Mouse (Mus musculus): Measurements from ENCODE around the gene Cyfip1. TPM values are rescaled to one million over a fixed set of nuclear protein-coding genes. Genes with fewer than 3 reads are reported as not detected.

Gene Cyfip1
- total and polyA plus RNA-seq, 3 experiments, result 17.2 to 36.1 (median 33.8) TPM

GRCm38 (mm10) chr7:55858836-55859517 lies 17.4 kb downstream of the Cyfip1 start:
- WGBS, result 68% methylated on average over 3 of the region's 3 CpGs
- H3K9ac ChIP-seq (ENCODE audit: low read depth, low read length), result no peak overlapping the region
- H3K4me1 ChIP-seq (ENCODE audit: control insufficient read depth, insufficient read depth, low read length), result peaks cover 13% of the 10 kb centered on the region
- H3K4me3 ChIP-seq, result no peak overlapping the region
- intact Hi-C loops (cut with DNase I), result no loop called here
- H3K27ac ChIP-seq, result no peak overlapping the region
- H3K27me3 ChIP-seq (ENCODE audit: control insufficient read depth, insufficient read depth, low read length), result no peaks in the 10 kb centered on the region
- H3K36me3 ChIP-seq (ENCODE audit: control insufficient read depth, insufficient read depth, low read length), result peaks cover 7% of the 10 kb centered on the region
- H3K79me2 ChIP-seq (replicated peaks; ENCODE audit: control insufficient read depth, insufficient read depth, low read length), result peaks cover 29% of the 10 kb centered on the region
- no peak for TF ChIP-seq EP300 (IDR thresholded peaks at IDR 0.05; ENCODE audit: insufficient read depth, low read depth, low read length)
- TF ChIP-seq CTCF (IDR thresholded peaks at IDR 0.05), result no peak
- TF ChIP-seq POLR2A (IDR thresholded peaks at IDR 0.05; ENCODE audit: insufficient read depth, low read depth, low read length), result no peak
- no peak for DNase-seq

- Histone ChIP-seq H3K27me3 (ENCODE audit: control insufficient read depth, insufficient read depth, low read length) (no peaks in the 10 kb centered on the region), H3K4me3 (no peak overlapping the region), H3K79me2 (replicated peaks; ENCODE audit: control insufficient read depth, insufficient read depth, low read length) (peaks cover 28% of the 10 kb centered on the region), H3K9ac (ENCODE audit: low read depth, low read length) (no peak overlapping the region), H3K27ac (no peak overlapping the region), H3K4me1 (ENCODE audit: control insufficient read depth, insufficient read depth, low read length) (peaks cover 11% of the 10 kb centered on the region), H3K36me3 (ENCODE audit: control insufficient read depth, insufficient read depth, low read length) (peaks cover 7% of the 10 kb centered on the region)
- DNase-seq, result no peak
- WGBS, result 85% methylated on average over 2 of the region's 2 CpGs
- TF ChIP-seq EP300 (IDR thresholded peaks at IDR 0.05; ENCODE audit: insufficient read depth, low read depth, low read length) (no peak), POLR2A (IDR thresholded peaks at IDR 0.05; ENCODE audit: insufficient read depth, low read depth, low read length) (no peak), CTCF (IDR thresholded peaks at IDR 0.05) (no peak)
- intact Hi-C loops (cut with DNase I), result no loop called here
These were observed 17.9 kb downstream of the Cyfip1 start for GRCm38 (mm10) chr7:55859518-55859872.

- intact Hi-C loops (cut with DNase I), result no loop called here
- DNase-seq, result no peak
- WGBS, result 68% methylated on average over 6 of the region's 6 CpGs
- TF ChIP-seq EP300 (IDR thresholded peaks at IDR 0.05; ENCODE audit: insufficient read depth, low read depth, low read length), result no peak
- TF ChIP-seq POLR2A (IDR thresholded peaks at IDR 0.05; ENCODE audit: insufficient read depth, low read depth, low read length), result no peak
- no peak for TF ChIP-seq CTCF (IDR thresholded peaks at IDR 0.05)
- Histone ChIP-seq H3K79me2 (replicated peaks; ENCODE audit: control insufficient read depth, insufficient read depth, low read length) (peaks cover 27% of the 10 kb centered on the region), H3K36me3 (ENCODE audit: control insufficient read depth, insufficient read depth, low read length) (peaks cover 7% of the 10 kb centered on the region), H3K4me3 (no peak overlapping the region), H3K27me3 (ENCODE audit: control insufficient read depth, insufficient read depth, low read length) (no peaks in the 10 kb centered on the region), H3K27ac (no peak overlapping the region), H3K4me1 (ENCODE audit: control insufficient read depth, insufficient read depth, low read length) (peaks cover 9% of the 10 kb centered on the region), H3K9ac (ENCODE audit: low read depth, low read length) (no peak overlapping the region)
These were observed 18.4 kb downstream of the Cyfip1 start for GRCm38 (mm10) chr7:55859956-55860355.

DNA sequence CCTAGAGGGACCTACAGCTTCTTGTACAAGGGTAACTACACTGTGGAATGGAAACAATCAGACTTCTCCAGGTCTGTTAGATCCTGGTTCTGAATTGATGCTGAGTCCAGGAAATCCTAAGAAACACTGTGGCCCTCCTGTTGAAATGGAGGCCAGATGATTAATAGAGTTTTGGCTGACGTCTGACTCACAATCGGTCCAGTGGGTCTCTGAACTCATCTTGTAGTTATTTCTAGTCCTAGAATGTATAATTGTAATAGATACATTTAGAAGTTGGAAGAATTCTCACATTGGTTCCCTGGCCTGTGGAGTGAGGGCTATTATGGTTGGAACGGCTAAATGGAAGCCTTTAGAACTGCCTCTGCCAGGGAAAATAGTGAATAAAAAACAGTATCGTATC lies 19.6 kb downstream of the Cyfip1 start:
- TF ChIP-seq CTCF (IDR thresholded peaks at IDR 0.05) (no peak), POLR2A (IDR thresholded peaks at IDR 0.05; ENCODE audit: insufficient read depth, low read depth, low read length) (no peak), EP300 (IDR thresholded peaks at IDR 0.05; ENCODE audit: insufficient read depth, low read depth, low read length) (no peak)
- Histone ChIP-seq H3K36me3 (ENCODE audit: control insufficient read depth, insufficient read depth, low read length) (peaks cover 6% of the 10 kb centered on the region), H3K9ac (ENCODE audit: low read depth, low read length) (no peak overlapping the region), H3K79me2 (replicated peaks; ENCODE audit: control insufficient read depth, insufficient read depth, low read length) (peaks cover 22% of the 10 kb centered on the region), H3K4me3 (no peak overlapping the region), H3K27me3 (ENCODE audit: control insufficient read depth, insufficient read depth, low read length) (no peaks in the 10 kb centered on the region), H3K27ac (no peak overlapping the region), H3K4me1 (ENCODE audit: control insufficient read depth, insufficient read depth, low read length) (peaks cover 6% of the 10 kb centered on the region)
- no peak for DNase-seq
- intact Hi-C loops (cut with DNase I), result no loop called here
- WGBS, result 67% methylated on average over 4 of the region's 4 CpGs

DNA sequence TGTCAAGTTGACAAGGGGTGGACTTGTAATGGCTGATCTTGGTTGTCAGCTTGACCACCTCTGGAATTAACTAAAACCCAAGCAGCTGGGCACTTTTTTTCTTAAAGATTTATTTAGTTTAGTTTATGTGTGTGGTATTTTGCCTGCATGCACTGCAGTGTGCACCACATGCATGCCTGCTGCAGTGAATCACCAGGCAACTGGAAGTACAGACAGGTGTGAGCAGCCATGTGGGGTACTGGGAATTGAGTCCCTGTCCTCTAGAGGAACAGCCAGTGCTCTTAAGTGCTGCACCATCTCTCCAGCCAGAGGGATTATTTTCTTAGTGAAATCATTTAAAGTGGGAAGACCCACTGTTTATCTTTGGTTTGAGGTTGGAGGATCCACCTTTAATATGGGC lies 23.5 kb downstream of the Cyfip1 start:
- Histone ChIP-seq H3K79me2 (replicated peaks; ENCODE audit: control insufficient read depth, insufficient read depth, low read length) (peaks cover 12% of the 10 kb centered on the region), H3K9ac (ENCODE audit: low read depth, low read length) (no peak overlapping the region), H3K36me3 (ENCODE audit: control insufficient read depth, insufficient read depth, low read length) (no peaks in the 10 kb centered on the region; the same call in 1 of the 2 replicates), H3K27me3 (ENCODE audit: control insufficient read depth, insufficient read depth, low read length) (no peaks in the 10 kb centered on the region), H3K27ac (no peak overlapping the region), H3K4me3 (no peak overlapping the region), H3K4me1 (ENCODE audit: control insufficient read depth, insufficient read depth, low read length) (peaks cover under 1% of the 10 kb centered on the region)
- intact Hi-C loops (cut with DNase I), result no loop called here
- TF ChIP-seq EP300 (IDR thresholded peaks at IDR 0.05; ENCODE audit: insufficient read depth, low read depth, low read length) (no peak), CTCF (IDR thresholded peaks at IDR 0.05) (no peak), POLR2A (IDR thresholded peaks at IDR 0.05; ENCODE audit: insufficient read depth, low read depth, low read length) (no peak)
- DNase-seq, result no peak

DNA sequence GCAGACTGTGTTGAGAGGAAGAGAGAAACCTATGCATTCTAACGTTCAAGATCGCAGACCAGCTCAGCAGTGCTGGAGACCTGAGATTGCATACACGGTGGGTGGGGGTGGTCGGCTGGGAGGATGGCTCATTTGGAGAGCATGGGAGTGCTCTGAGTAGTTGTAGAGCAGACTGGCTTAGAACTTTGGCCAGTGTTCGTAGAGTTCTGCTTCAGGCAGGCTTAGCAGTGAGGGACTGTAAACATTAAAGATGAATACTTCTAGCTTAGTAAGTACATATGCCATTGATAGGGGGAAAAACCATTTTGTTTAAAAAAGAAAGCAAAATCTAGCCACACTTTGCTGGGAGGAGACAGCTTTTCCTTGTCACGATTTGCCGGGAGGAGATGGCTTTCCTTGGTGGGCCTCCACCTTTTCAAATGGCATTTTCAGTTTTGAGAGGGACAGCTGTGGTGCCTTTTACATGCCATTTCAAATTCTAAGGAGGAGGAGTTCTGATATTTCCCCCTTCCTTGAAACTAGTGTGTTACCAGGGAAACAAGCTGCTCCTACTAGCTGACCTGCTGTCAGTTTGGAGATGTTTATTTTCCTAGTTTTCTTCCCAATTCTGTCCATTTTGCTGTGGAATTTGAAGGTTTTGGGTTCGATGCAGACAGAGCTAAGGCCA lies 24.3 kb downstream of the Cyfip1 start:
- WGBS, result 68% methylated on average over 8 of the region's 8 CpGs
- DNase-seq, result no peak
- TF ChIP-seq CTCF (IDR thresholded peaks at IDR 0.05), result no peak
- TF ChIP-seq EP300 (IDR thresholded peaks at IDR 0.05; ENCODE audit: insufficient read depth, low read depth, low read length), result no peak
- TF ChIP-seq POLR2A (IDR thresholded peaks at IDR 0.05; ENCODE audit: insufficient read depth, low read depth, low read length), result no peak
- Histone ChIP-seq H3K4me1 (ENCODE audit: control insufficient read depth, insufficient read depth, low read length) (no peaks in the 10 kb centered on the region; the same call in none of the 2 replicates), H3K27ac (no peak overlapping the region), H3K36me3 (ENCODE audit: control insufficient read depth, insufficient read depth, low read length) (no peaks in the 10 kb centered on the region; the same call in 1 of the 2 replicates), H3K9ac (ENCODE audit: low read depth, low read length) (no peak overlapping the region), H3K79me2 (replicated peaks; ENCODE audit: control insufficient read depth, insufficient read depth, low read length) (peaks cover 13% of the 10 kb centered on the region), H3K27me3 (ENCODE audit: control insufficient read depth, insufficient read depth, low read length) (no peaks in the 10 kb centered on the region), H3K4me3 (no peak overlapping the region)
- intact Hi-C loops (cut with DNase I), result no loop called here

Measured in heart, adult 2 months (tissue).